Mouse (Mus musculus) hindbrain, embryonic 16.5 days (tissue): ENCODE measurements at regions not wholly inside any gene's neighbourhood (a gene's known extent, or its start where the extent isn't known, plus 50 kb on each side); places are given as distances from the start of the nearest gene placed in this dataset.

Source experiments
- ATAC-seq: fragments of 200-750 bp; cut with Nextera tagmentation; 2 replicates; pipeline ENCODE4 v1.8.0; 2017; ENCODE audit warnings: moderate TSS enrichment, moderate library complexity
- H3K27ac ChIP-seq: fragments of 300-500 bp; sonication (generic); 2 replicates; pipeline ENCODE4 v1.5.1; 2014; ENCODE audit warnings: low read depth, mild to moderate bottlenecking, control low read depth, low read length, moderate library complexity
- H3K27me3 ChIP-seq: fragments of 300-500 bp; sonication (generic); replicated peaks from 2 replicates; pipeline ENCODE4 v1.6.1; 2014; ENCODE audit warnings: low read length; ENCODE audit not compliant: control insufficient read depth, insufficient read depth
- H3K36me3 ChIP-seq: fragments of 300-500 bp; sonication (generic); 2 replicates; pipeline ENCODE4 v1.6.1; 2014; ENCODE audit warnings: mild to moderate bottlenecking, low read length, moderate library complexity, mixed read lengths; ENCODE audit not compliant: control insufficient read depth, insufficient read depth
- H3K4me1 ChIP-seq: fragments of 300-500 bp; sonication (generic); 2 replicates; pipeline ENCODE4 v1.6.1; 2014; ENCODE audit warnings: low read depth, low read length; ENCODE audit not compliant: control insufficient read depth, insufficient read depth
- H3K4me2 ChIP-seq: fragments of 300-500 bp; sonication (generic); 2 replicates; pipeline ENCODE4 v1.6.1; 2014; ENCODE audit warnings: mild to moderate bottlenecking, low read length, control low read depth, moderate library complexity
- H3K4me3 ChIP-seq: fragments of 300-500 bp; sonication (generic); 2 replicates; pipeline ENCODE4 v1.5.1; 2014; ENCODE audit warnings: mild to moderate bottlenecking, low read length, control low read depth, moderate library complexity
- H3K9ac ChIP-seq: fragments of 300-500 bp; sonication (generic); 2 replicates; pipeline ENCODE4 v1.6.1; 2014; ENCODE audit warnings: low read depth, mild to moderate bottlenecking, control low read depth, low read length, moderate library complexity
- H3K9me3 ChIP-seq: fragments of 300-500 bp; sonication (generic); 2 replicates; pipeline ENCODE4 v1.6.1; 2014; ENCODE audit warnings: mild to moderate bottlenecking, low read length, moderate library complexity; ENCODE audit not compliant: control insufficient read depth
- WGBS: fragments of 180-500 bp; shearing (Covaris S2); extraction: QIAGEN DNeasy Blood & Tissue Kit; methylation state at CpG from one replicate; pipeline ENCODE4 v1.1.7; 2014; 5-methylcytosine and 5-hydroxymethylcytosine counted together

DNA sequence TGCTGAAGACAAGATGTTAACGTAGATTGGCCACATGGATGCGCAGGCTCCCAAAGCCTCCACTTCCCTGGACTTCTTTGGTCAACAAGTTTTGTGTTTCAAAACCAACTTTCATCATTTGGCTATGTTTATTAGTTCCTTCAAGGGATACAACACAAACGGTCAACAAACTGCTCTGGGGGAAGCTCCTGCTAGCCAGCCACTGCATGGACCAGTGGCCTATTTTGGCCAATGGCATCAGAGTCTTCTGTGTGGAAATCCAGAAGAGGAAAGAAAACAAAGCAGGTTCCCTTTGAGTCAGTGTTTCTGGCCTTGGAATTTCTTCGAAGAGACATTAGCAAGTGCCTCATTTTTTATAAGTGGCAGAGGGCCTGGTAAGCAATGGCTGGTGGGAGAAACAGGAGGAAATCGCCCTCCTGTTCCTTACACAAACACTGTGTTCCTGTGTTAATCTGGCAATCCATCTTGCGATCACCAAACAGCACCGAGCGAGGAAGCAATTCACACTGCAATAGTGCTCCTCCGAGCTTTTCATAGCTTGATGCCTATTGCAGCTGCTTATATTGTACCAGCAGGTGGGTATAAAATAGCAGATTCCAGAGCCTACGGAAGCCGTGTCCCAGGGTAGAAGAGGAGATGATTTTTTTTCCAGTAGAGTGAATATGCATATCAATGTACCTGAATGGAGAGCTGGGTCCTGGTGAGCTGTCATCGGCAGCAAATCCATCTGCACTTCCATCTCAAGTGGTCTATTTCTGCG lies 651.0 kb downstream of the Diaph3 start:
- Histone ChIP-seq H3K9me3 (no peaks in the 10 kb centered on the region), H3K4me2 (peak overlapping the region; percentile 4; the same call in 1 of the 2 replicates), H3K27ac (peak overlapping the region; percentile 3), H3K4me3 (no peak overlapping the region), H3K9ac (no peak overlapping the region), H3K27me3 (no peaks in the 10 kb centered on the region), H3K4me1 (peaks cover 10% of the 10 kb centered on the region), H3K36me3 (no peaks in the 10 kb centered on the region)
- ATAC-seq, result peak; percentile 80
- 42% methylated on average over 13 of the region's 13 CpGs for WGBS

DNA sequence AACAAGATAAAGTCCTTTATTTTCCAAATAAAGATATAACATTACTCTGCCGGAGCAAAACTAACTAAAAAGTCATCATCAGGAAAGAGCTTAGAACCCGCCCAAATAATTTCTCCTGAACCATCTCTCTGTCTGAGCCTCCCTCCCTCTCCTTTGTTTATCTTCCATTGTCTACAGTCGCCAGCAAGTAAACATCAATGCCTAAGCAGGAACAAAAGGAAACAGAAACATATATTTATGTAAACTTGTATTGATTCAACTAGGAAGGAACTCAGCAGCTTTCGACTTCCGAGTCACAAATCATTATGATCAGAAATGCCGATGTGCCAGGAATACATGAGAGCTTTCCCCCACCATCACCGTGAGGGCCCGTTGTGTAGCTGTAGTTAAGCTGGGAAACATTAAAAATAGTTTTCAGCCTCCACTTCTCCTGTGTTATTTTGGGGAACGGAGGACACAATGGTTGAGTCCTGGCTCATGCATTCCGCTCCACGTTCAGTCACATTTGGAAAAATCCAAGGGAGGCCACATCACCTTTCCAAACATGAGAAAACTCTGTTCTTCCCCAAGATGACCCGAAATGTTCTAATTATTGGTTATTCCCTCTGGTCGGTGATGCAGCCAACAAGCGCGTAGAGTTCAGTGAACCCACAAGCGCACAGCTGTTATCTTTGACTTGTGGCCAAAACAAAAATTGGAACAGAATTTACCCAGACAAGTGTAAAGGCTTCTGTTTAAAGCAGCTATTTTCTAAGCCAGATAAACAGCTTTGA lies 651.8 kb downstream of the Diaph3 start:
- Histone ChIP-seq H3K27ac (peak overlapping the region; percentile 32), H3K4me2 (no peak overlapping the region), H3K9me3 (no peaks in the 10 kb centered on the region), H3K27me3 (no peaks in the 10 kb centered on the region), H3K4me3 (no peak overlapping the region), H3K36me3 (no peaks in the 10 kb centered on the region), H3K4me1 (peaks cover 10% of the 10 kb centered on the region), H3K9ac (no peak overlapping the region)
- 61% methylated on average over 16 of the region's 16 CpGs for WGBS
- ATAC-seq, result no peak

GRCm38 (mm10) chr14:86487285-86487897 lies 653.6 kb downstream of the Diaph3 start:
- no peak for ATAC-seq
- Histone ChIP-seq H3K4me1 (peaks cover 10% of the 10 kb centered on the region), H3K9ac (no peak overlapping the region), H3K27me3 (no peaks in the 10 kb centered on the region), H3K9me3 (no peaks in the 10 kb centered on the region), H3K4me3 (no peak overlapping the region), H3K4me2 (no peak overlapping the region), H3K27ac (no peak overlapping the region), H3K36me3 (no peaks in the 10 kb centered on the region)
- WGBS, result 36% methylated on average over 8 of the region's 8 CpGs

DNA sequence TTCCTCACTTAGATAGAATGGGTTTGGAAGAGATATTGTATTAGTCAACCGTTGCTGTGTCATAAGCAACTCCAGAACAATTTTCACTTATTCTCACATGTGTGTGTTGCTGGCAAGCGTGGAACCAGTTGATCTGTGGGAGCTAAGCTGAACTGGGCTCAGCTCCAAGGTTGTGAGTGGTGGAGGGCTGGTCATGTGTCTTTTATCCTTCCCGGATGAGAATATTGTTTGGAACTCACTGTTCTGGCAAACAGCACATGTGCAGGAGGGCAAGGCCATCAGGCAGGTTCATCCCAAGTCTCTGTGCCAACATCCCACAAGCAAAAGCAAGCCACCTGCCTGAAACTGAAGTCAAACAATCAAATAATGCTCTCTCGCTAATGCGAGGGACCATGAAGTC lies 656.8 kb downstream of the Diaph3 start:
- Histone ChIP-seq H3K9me3 (no peaks in the 10 kb centered on the region), H3K4me1 (peaks cover 3% of the 10 kb centered on the region; the same call in 1 of the 2 replicates), H3K27me3 (no peaks in the 10 kb centered on the region), H3K36me3 (no peaks in the 10 kb centered on the region), H3K4me2 (no peak overlapping the region), H3K9ac (no peak overlapping the region), H3K27ac (no peak overlapping the region), H3K4me3 (no peak overlapping the region)
- 70% methylated on average over 5 of the region's 5 CpGs for WGBS
- peak; percentile 68; the same call in 1 of the 2 replicates for ATAC-seq

- WGBS, result 92% methylated on average over 1 of the region's 1 CpGs
- Histone ChIP-seq H3K36me3 (no peaks in the 10 kb centered on the region), H3K9ac (no peak overlapping the region), H3K4me2 (no peak overlapping the region), H3K4me3 (no peak overlapping the region), H3K27ac (no peak overlapping the region), H3K9me3 (no peaks in the 10 kb centered on the region), H3K4me1 (no peaks in the 10 kb centered on the region), H3K27me3 (no peaks in the 10 kb centered on the region)
- no peak for ATAC-seq
Observed at GRCm38 (mm10) chr14:86473604-86474003, 667.4 kb downstream of the Diaph3 start.

- H3K4me1 ChIP-seq, result no peaks in the 10 kb centered on the region; the same call in 1 of the 2 replicates
- no peaks in the 10 kb centered on the region for H3K9me3 ChIP-seq
- no peak for ATAC-seq
- WGBS, result 66% methylated on average over 4 of the region's 4 CpGs
- H3K4me2 ChIP-seq, result no peak overlapping the region
- H3K27me3 ChIP-seq, result no peaks in the 10 kb centered on the region; the same call in 1 of the 2 replicates
- no peaks in the 10 kb centered on the region for H3K36me3 ChIP-seq
- no peak overlapping the region for H3K4me3 ChIP-seq
- no peak overlapping the region for H3K27ac ChIP-seq
- no peak overlapping the region for H3K9ac ChIP-seq
Observed at GRCm38 (mm10) chr14:86470462-86470861, 670.6 kb downstream of the Diaph3 start.

- Histone ChIP-seq H3K4me2 (no peak overlapping the region), H3K9ac (no peak overlapping the region), H3K36me3 (no peaks in the 10 kb centered on the region), H3K27me3 (no peaks in the 10 kb centered on the region; the same call in 1 of the 2 replicates), H3K27ac (no peak overlapping the region), H3K4me3 (no peak overlapping the region), H3K4me1 (no peaks in the 10 kb centered on the region; the same call in 1 of the 2 replicates), H3K9me3 (no peaks in the 10 kb centered on the region)
- ATAC-seq, result no peak
- WGBS, result 72% methylated on average over 8 of the region's 8 CpGs
Observed at GRCm38 (mm10) chr14:86467886-86468463, 673.1 kb downstream of the Diaph3 start.

DNA sequence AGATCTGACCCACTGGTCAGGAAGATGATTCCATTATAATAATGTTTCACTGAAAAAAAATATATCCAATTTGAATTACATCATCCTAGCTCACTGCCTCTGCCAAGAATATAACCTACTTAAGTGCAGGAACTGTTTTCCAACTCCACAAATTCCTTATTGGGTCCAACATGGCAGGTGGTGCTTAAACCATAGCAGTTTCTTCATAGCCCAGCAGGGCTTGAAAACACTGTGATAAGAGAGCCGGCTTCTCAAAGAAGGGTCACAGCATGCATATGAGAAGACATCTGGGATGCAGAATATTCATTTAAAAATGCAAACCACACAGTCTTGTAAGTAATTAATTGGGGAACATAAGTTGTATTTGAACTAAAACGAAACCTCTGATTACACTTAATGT lies 677.6 kb downstream of the Diaph3 start:
- H3K27me3 ChIP-seq, result no peaks in the 10 kb centered on the region; the same call in 1 of the 2 replicates
- 67% methylated on average over 2 of the region's 2 CpGs for WGBS
- no peak overlapping the region for H3K4me2 ChIP-seq
- no peaks in the 10 kb centered on the region; the same call in 1 of the 2 replicates for H3K4me1 ChIP-seq
- H3K9ac ChIP-seq, result no peak overlapping the region
- H3K27ac ChIP-seq, result no peak overlapping the region
- H3K36me3 ChIP-seq, result no peaks in the 10 kb centered on the region
- H3K4me3 ChIP-seq, result no peak overlapping the region
- no peak for ATAC-seq
- H3K9me3 ChIP-seq, result no peaks in the 10 kb centered on the region

DNA sequence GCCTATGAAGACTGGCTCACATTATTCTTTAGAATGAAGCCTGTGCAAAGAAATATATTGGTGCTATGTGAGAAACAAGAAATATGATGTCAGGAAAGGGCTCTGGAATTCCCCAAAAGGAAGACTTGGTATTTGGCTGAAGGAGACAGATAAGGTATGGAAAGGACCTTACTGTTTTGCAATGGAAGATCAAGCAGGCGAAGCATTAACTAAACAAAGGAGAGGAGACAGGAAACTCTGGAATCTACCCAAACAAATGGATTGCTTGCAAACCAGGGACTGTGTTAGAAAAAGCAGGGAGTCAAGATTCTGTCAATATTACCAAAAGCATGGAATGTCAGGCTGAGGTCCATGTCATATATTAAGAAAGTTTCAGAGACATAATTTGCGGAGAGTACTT lies 687.9 kb downstream of the Diaph3 start:
- H3K9ac ChIP-seq, result no peak overlapping the region
- no peaks in the 10 kb centered on the region for H3K9me3 ChIP-seq
- no peak overlapping the region for H3K27ac ChIP-seq
- H3K27me3 ChIP-seq, result no peaks in the 10 kb centered on the region
- H3K4me1 ChIP-seq, result no peaks in the 10 kb centered on the region
- no peak overlapping the region for H3K4me2 ChIP-seq
- ATAC-seq, result no peak
- no peaks in the 10 kb centered on the region for H3K36me3 ChIP-seq
- no peak overlapping the region for H3K4me3 ChIP-seq
- WGBS, result 88% methylated on average over 2 of the region's 2 CpGs
